Mouse (Mus musculus): ENCODE data around the gene Mr1. TPM values are rescaled to one million over a fixed set of nuclear protein-coding genes. Genes with fewer than 3 reads are reported as not detected.

Mr1 gene
- polyA plus RNA-seq, 1 experiment from 2014 or later = 8.6 TPM

- Histone ChIP-seq H3K9me3 (ENCODE audit: control insufficient read depth, low read length) (no peaks in the 10 kb centered on the region), H3K4me2 (ENCODE audit: low read length) (no peak overlapping the region), H3K27me3 (ENCODE audit: control insufficient read depth, insufficient read depth, low read length) (no peaks in the 10 kb centered on the region), H3K36me3 (ENCODE audit: control insufficient read depth, insufficient read depth, low read length) (no peaks in the 10 kb centered on the region), H3K27ac (replicated peaks in 1 of 2; ENCODE audit: control insufficient read depth in 1 of 2, insufficient read depth in 1 of 2, low read depth in 2 of 2, low read length in 2 of 2) (no peak overlapping the region), H3K4me1 (ENCODE audit: control insufficient read depth in 2 of 2, insufficient read depth in 2 of 2, low read length in 2 of 2) (peaks cover 0 to 5% of the 10 kb centered on the region in 2 experiments; a peak in 2 of 4 replicates), H3K9ac (ENCODE audit: low read length) (no peak overlapping the region), H3K4me3 (ENCODE audit: control insufficient read depth in 1 of 2, insufficient read depth in 1 of 2, low read depth in 1 of 2, low read length in 2 of 2) (no peak overlapping the region)
- ATAC-seq (ENCODE audit: insufficient number of reproducible peaks, insufficient read depth, low FRiP score, low read depth) = no peak
- WGBS = 64% methylated on average over 4 of the region's 4 CpGs
Measured at GRCm38 (mm10) chr1:155102631-155103030, 44.0 kb downstream of the Mr1 start.

GRCm38 (mm10) chr1:155099280-155099848 lies 47.2 kb downstream of the Mr1 start, which contains the start of gene Ier5:
TSS of gene Ier5 (minus strand) at chr1:155099636.
- WGBS = under 1% methylated on average over 39 of the region's 40 CpGs
- Histone ChIP-seq H3K9ac (ENCODE audit: low read length) (peak within 1 kb of the TSS; percentile 99), H3K4me2 (ENCODE audit: low read length) (peak within 1 kb of the TSS; percentile 57), H3K9me3 (ENCODE audit: control insufficient read depth, low read length) (no peaks in the 10 kb centered on the region), H3K27me3 (ENCODE audit: control insufficient read depth, insufficient read depth, low read length) (no peaks in the 10 kb centered on the region), H3K4me3 (ENCODE audit: control insufficient read depth in 1 of 2, insufficient read depth in 1 of 2, low read depth in 1 of 2, low read length in 2 of 2) (peak within 1 kb of the TSS; percentile 91 to 96), H3K27ac (replicated peaks in 1 of 2; ENCODE audit: control insufficient read depth in 1 of 2, insufficient read depth in 1 of 2, low read depth in 2 of 2, low read length in 2 of 2) (peak within 1 kb of the TSS; percentile 80 to 85), H3K36me3 (ENCODE audit: control insufficient read depth, insufficient read depth, low read length) (no peaks in the 10 kb centered on the region), H3K4me1 (ENCODE audit: control insufficient read depth in 2 of 2, insufficient read depth in 2 of 2, low read length in 2 of 2) (peaks cover 4 to 30% of the 10 kb centered on the region in 2 experiments)
- peak; percentile 92 for ATAC-seq (ENCODE audit: insufficient number of reproducible peaks, insufficient read depth, low FRiP score, low read depth)

- 0% methylated on average over 85 of the region's 93 CpGs for WGBS
- ATAC-seq (ENCODE audit: insufficient number of reproducible peaks, insufficient read depth, low FRiP score, low read depth) = peak; percentile 64
Measured at GRCm38 (mm10) chr1:155098486-155099279, 47.9 kb downstream of the Mr1 start.

GRCm38 (mm10) chr1:155097931-155098485 lies 48.6 kb downstream of the Mr1 start:
- Histone ChIP-seq H3K4me3 (ENCODE audit: control insufficient read depth in 1 of 2, insufficient read depth in 1 of 2, low read depth in 1 of 2, low read length in 2 of 2) (peak overlapping the region; percentile 91 to 96), H3K27me3 (ENCODE audit: control insufficient read depth, insufficient read depth, low read length) (no peaks in the 10 kb centered on the region), H3K9ac (ENCODE audit: low read length) (peak overlapping the region; percentile 99), H3K4me2 (ENCODE audit: low read length) (peak overlapping the region; percentile 57), H3K4me1 (ENCODE audit: control insufficient read depth in 2 of 2, insufficient read depth in 2 of 2, low read length in 2 of 2) (peaks cover 15 to 43% of the 10 kb centered on the region in 2 experiments), H3K27ac (replicated peaks in 1 of 2; ENCODE audit: control insufficient read depth in 1 of 2, insufficient read depth in 1 of 2, low read depth in 2 of 2, low read length in 2 of 2) (peak overlapping the region; percentile 80 to 85), H3K9me3 (ENCODE audit: control insufficient read depth, low read length) (no peaks in the 10 kb centered on the region), H3K36me3 (ENCODE audit: control insufficient read depth, insufficient read depth, low read length) (no peaks in the 10 kb centered on the region)
- WGBS = 0% methylated on average over 33 of the region's 33 CpGs
- ATAC-seq (ENCODE audit: insufficient number of reproducible peaks, insufficient read depth, low FRiP score, low read depth) = no peak

More at GRCm38 (mm10) chr1:155098486-155099279, 47.9 kb downstream of the Mr1 start:
- Histone ChIP-seq H3K4me3 (ENCODE audit: control insufficient read depth in 1 of 2, insufficient read depth in 1 of 2, low read depth in 1 of 2, low read length in 2 of 2) (peak overlapping the region; percentile 91 to 96), H3K36me3 (ENCODE audit: control insufficient read depth, insufficient read depth, low read length) (no peaks in the 10 kb centered on the region), H3K9ac (ENCODE audit: low read length) (peak overlapping the region; percentile 99), H3K4me2 (ENCODE audit: low read length) (peak overlapping the region; percentile 57), H3K27ac (replicated peaks in 1 of 2; ENCODE audit: control insufficient read depth in 1 of 2, insufficient read depth in 1 of 2, low read depth in 2 of 2, low read length in 2 of 2) (peak overlapping the region; percentile 80 to 85), H3K4me1 (ENCODE audit: control insufficient read depth in 2 of 2, insufficient read depth in 2 of 2, low read length in 2 of 2) (peaks cover 9 to 36% of the 10 kb centered on the region in 2 experiments), H3K9me3 (ENCODE audit: control insufficient read depth, low read length) (no peaks in the 10 kb centered on the region), H3K27me3 (ENCODE audit: control insufficient read depth, insufficient read depth, low read length) (no peaks in the 10 kb centered on the region)

GRCm38 (mm10) chr1:155097354-155097753 lies 49.3 kb downstream of the Mr1 start:
- peak overlapping the region; percentile 30 to 96; a peak in 3 of 4 replicates for H3K4me3 ChIP-seq (ENCODE audit: control insufficient read depth in 1 of 2, insufficient read depth in 1 of 2, low read depth in 1 of 2, low read length in 2 of 2)
- H3K27me3 ChIP-seq (ENCODE audit: control insufficient read depth, insufficient read depth, low read length) = no peaks in the 10 kb centered on the region
- H3K9me3 ChIP-seq (ENCODE audit: control insufficient read depth, low read length) = no peaks in the 10 kb centered on the region
- H3K4me1 ChIP-seq (ENCODE audit: control insufficient read depth in 2 of 2, insufficient read depth in 2 of 2, low read length in 2 of 2) = peaks cover 20 to 50% of the 10 kb centered on the region in 2 experiments
- H3K27ac ChIP-seq (replicated peaks in 1 of 2; ENCODE audit: control insufficient read depth in 1 of 2, insufficient read depth in 1 of 2, low read depth in 2 of 2, low read length in 2 of 2) = peak overlapping the region in 1 of 2 experiments; percentile 85; a peak in 2 of 4 replicates
- WGBS = 8% methylated on average over 6 of the region's 6 CpGs
- H3K4me2 ChIP-seq (ENCODE audit: low read length) = peak overlapping the region; percentile 57
- peak overlapping the region; percentile 99 for H3K9ac ChIP-seq (ENCODE audit: low read length)
- no peak for ATAC-seq (ENCODE audit: insufficient number of reproducible peaks, insufficient read depth, low FRiP score, low read depth)
- H3K36me3 ChIP-seq (ENCODE audit: control insufficient read depth, insufficient read depth, low read length) = no peaks in the 10 kb centered on the region

- whole genome bisulfite sequencing = 45% methylated on average over 4 of the region's 4 CpGs
- ATAC-seq (ENCODE audit: insufficient number of reproducible peaks, insufficient read depth, low FRiP score, low read depth) = no peak
- Histone ChIP-seq H3K4me3 (ENCODE audit: control insufficient read depth in 1 of 2, insufficient read depth in 1 of 2, low read depth in 1 of 2, low read length in 2 of 2) (peak overlapping the region in 1 of 2 experiments; percentile 96; a peak in 3 of 4 replicates), H3K4me1 (ENCODE audit: control insufficient read depth in 2 of 2, insufficient read depth in 2 of 2, low read length in 2 of 2) (peaks cover 24 to 56% of the 10 kb centered on the region in 2 experiments), H3K27ac (replicated peaks in 1 of 2; ENCODE audit: control insufficient read depth in 1 of 2, insufficient read depth in 1 of 2, low read depth in 2 of 2, low read length in 2 of 2) (no peak overlapping the region), H3K9ac (ENCODE audit: low read length) (peak overlapping the region; percentile 99; the same call in 1 of the 2 replicates), H3K4me2 (ENCODE audit: low read length) (peak overlapping the region; percentile 57), H3K27me3 (ENCODE audit: control insufficient read depth, insufficient read depth, low read length) (no peaks in the 10 kb centered on the region), H3K36me3 (ENCODE audit: control insufficient read depth, insufficient read depth, low read length) (no peaks in the 10 kb centered on the region), H3K9me3 (ENCODE audit: control insufficient read depth, low read length) (no peaks in the 10 kb centered on the region)
Measured at GRCm38 (mm10) chr1:155096620-155097261, 49.9 kb downstream of the Mr1 start.

Measured in heart, embryonic 14.5 days (tissue).